Mouse (Mus musculus) forebrain, postnatal 0 days (tissue): ENCODE measurements around the gene Ndufv2. TPM values are rescaled to one million over a fixed set of nuclear protein-coding genes. Genes with fewer than 3 reads are reported as not detected.

Experiments used
- ATAC-seq: fragments of 200-750 bp; cut with Nextera tagmentation; 2 replicates; pipeline ENCODE4 v1.8.0; 2017; ENCODE audit warnings: mild to moderate bottlenecking, moderate library complexity
- DNase-seq: peaks from one replicate; pipeline ENCODE4 v3.0.0-alpha.2; 2015
- H3K27ac ChIP-seq: fragments of 300-500 bp; sonication (generic); 2 replicates; pipeline ENCODE4 v1.5.1; 2014; ENCODE audit warnings: low read depth, mild to moderate bottlenecking, antibody characterized with exemption, low read length, moderate library complexity, mixed read lengths
- H3K27me3 ChIP-seq: fragments of 300-500 bp; sonication (generic); 2 replicates; pipeline ENCODE4 v1.6.1; 2014; ENCODE audit warnings: mild to moderate bottlenecking, low read length, mixed read lengths; ENCODE audit not compliant: insufficient read depth
- H3K36me3 ChIP-seq: fragments of 300-500 bp; sonication (generic); 2 replicates; pipeline ENCODE4 v1.6.1; 2014; ENCODE audit warnings: mild to moderate bottlenecking, moderate library complexity; ENCODE audit not compliant: insufficient read depth
- H3K4me1 ChIP-seq: fragments of 300-500 bp; sonication (generic); 2 replicates; pipeline ENCODE4 v1.6.1; 2014; ENCODE audit warnings: antibody characterized with exemption; ENCODE audit not compliant: insufficient read depth
- H3K4me2 ChIP-seq: fragments of 300-500 bp; sonication (generic); 2 replicates; pipeline ENCODE4 v1.6.1; 2014; ENCODE audit warnings: low read depth, mild to moderate bottlenecking, moderate library complexity
- H3K4me3 ChIP-seq: fragments of 300-500 bp; sonication (generic); 2 replicates; pipeline ENCODE4 v1.5.1; 2014; ENCODE audit warnings: low read depth, low read length, mixed read lengths
- H3K9ac ChIP-seq: fragments of 300-500 bp; sonication (generic); 2 replicates; pipeline ENCODE4 v1.6.1; 2014; ENCODE audit warnings: mild to moderate bottlenecking
- H3K9me3 ChIP-seq: fragments of 300-500 bp; sonication (generic); 2 replicates; pipeline ENCODE4 v1.6.1; 2016; ENCODE audit warnings: low read length
- CTCF ChIP-seq: sonication (generic); IDR thresholded peaks from 2 replicates; pipeline ENCODE4 v1.5.1; 2016; ENCODE audit warnings: antibody characterized with exemption, control low read depth, low read depth
- whole genome bisulfite sequencing: fragments of 180-500 bp; shearing (Covaris S2); extraction: QIAGEN DNeasy Blood & Tissue Kit; methylation state at CpG from one replicate; pipeline ENCODE4 v1.1.7; 2014; 5-methylcytosine and 5-hydroxymethylcytosine counted together
- polyA plus RNA-seq: library from polyadenylated mRNA; unstranded; fragments of >200 nt; fragmentation: Nextera tagmentation; extraction: Ambion mirVana; gene quantifications from 2 replicates; pipeline ENCODE4 v1.2.1, GENCODE M21; 2015
- total RNA-seq: library from RNA; depleted of rRNA; stranded (reverse); fragments of >200 nt; gene quantifications from 2 replicates; pipeline ENCODE4 v1.2.3, GENCODE M21; 2014

The Ndufv2 gene
- total and polyA plus RNA-seq, 2 experiments from 2014 or later: 143 to 432 TPM

GRCm38 (mm10) chr17:66106601-66107267, 5.4 kb upstream of the Ndufv2 start:
- no peak overlapping the region for H3K4me2 ChIP-seq

DNA sequence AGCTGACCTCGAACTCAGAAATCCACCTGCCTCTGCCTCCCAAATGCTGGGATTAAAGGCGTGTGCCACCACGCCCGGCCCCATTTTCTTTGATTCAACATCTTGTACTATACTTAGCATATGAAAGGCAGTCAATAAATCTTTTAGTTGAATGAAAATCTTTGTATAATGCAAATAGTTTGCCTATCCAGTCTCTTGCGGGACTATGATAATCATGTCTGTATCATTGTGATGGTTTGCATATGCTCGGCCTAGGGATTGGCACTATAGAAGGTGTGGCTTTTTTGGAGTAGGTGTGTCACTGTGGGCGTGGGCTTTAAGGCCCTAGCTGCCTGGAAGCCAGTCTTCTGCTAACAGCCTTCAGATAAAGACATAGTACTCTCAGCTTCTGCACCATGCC, 2.7 kb upstream of the Ndufv2 start:
- no peaks in the 10 kb centered on the region for H3K9me3 ChIP-seq
- DNase-seq (no peak), ATAC-seq (no peak)
- WGBS: 84% methylated on average over 7 of the region's 7 CpGs
- TF ChIP-seq CTCF: no peak
- H3K4me3 ChIP-seq: no peak overlapping the region
- peaks cover 4% of the 10 kb centered on the region; the same call in 1 of the 2 replicates for H3K4me1 ChIP-seq
- H3K9ac ChIP-seq: no peak overlapping the region
- no peak overlapping the region for H3K27ac ChIP-seq
- no peaks in the 10 kb centered on the region for H3K36me3 ChIP-seq
- H3K4me2 ChIP-seq: no peak overlapping the region
- H3K27me3 ChIP-seq: no peaks in the 10 kb centered on the region

More at GRCm38 (mm10) chr17:66106601-66107267, 5.4 kb upstream of the Ndufv2 start:
- WGBS: 53% methylated on average over 10 of the region's 10 CpGs
- DNase-seq (peak; percentile 74), ATAC-seq (no peak)
- Histone ChIP-seq H3K9me3 (no peaks in the 10 kb centered on the region), H3K27me3 (no peaks in the 10 kb centered on the region), H3K4me3 (no peak overlapping the region), H3K27ac (no peak overlapping the region), H3K36me3 (no peaks in the 10 kb centered on the region), H3K4me1 (no peaks in the 10 kb centered on the region), H3K9ac (no peak overlapping the region)
- peak; percentile 78 for TF ChIP-seq CTCF

DNA sequence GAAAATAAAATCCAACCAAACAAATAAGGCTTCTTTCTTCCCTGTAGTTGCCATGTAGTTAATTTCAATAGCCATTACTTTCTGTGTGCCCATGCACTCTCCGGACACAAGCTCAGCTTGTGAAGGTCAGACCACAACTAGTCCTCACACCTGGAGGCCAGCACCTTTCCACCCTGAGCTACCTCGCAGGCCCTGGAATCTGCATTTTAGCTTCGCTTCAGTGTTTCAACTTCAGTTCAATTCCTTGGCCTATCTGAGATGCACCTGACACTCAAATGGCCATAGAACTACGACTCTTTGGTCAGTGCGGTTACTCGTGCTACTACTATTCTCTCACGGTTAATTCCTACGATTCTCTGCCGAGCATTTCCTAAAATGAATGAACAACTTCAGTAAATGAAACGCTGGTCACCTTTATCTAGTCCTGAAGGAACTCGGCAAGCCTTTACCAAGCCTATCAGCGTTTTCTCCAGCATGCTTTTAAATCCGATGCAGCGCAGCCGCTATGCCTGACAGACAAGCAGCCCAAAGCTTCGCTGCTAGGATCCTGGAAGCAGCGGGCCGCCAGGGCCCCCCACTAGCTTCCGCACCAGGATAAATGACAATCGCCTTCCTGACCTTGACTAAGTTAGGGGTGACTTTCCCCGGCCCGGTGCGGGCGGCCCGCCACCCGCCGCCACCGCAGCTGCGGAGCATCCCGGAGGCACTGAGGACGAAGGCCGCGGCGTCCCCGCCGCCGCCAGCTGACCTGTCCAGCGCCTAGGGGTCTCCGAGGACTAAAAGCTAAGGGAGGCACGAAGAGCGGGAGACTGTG, 586 bp downstream of the Ndufv2 start:
- WGBS: 2% methylated on average over 40 of the region's 41 CpGs
- no peak for DNase-seq
- Histone ChIP-seq H3K27ac (peak overlapping the region; percentile 92), H3K9me3 (no peaks in the 10 kb centered on the region), H3K4me2 (peak overlapping the region; percentile 91), H3K4me1 (peaks cover 4% of the 10 kb centered on the region; the same call in 1 of the 2 replicates), H3K36me3 (no peaks in the 10 kb centered on the region), H3K9ac (peak overlapping the region; percentile 97), H3K27me3 (no peaks in the 10 kb centered on the region), H3K4me3 (peak overlapping the region; percentile 79)
- no peak for TF ChIP-seq CTCF
- ATAC-seq: peak; percentile 38

DNA sequence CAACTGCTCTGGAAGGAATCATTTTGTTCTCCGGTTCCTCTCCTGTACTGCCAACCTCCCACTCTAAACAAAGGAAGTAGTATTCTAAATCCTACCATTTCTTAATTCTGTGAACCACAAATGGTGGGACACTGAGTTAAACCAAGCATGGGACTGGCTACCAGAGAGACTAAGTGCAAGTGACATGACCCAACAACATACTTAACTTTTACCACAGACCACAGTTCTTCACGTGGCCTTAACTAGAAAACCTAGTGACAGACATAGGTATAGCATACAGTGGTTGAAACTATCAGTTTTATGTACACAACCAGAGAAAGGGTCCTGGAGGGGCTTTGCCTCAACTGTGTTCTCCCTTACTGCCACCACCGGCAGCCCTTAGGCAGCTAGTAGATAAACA, 8.7 kb downstream of the Ndufv2 start:
- H3K4me2 ChIP-seq: no peak overlapping the region
- H3K27ac ChIP-seq: no peak overlapping the region
- H3K27me3 ChIP-seq: no peaks in the 10 kb centered on the region
- 83% methylated on average over 3 of the region's 3 CpGs for WGBS
- ATAC-seq (no peak), DNase-seq (no peak)
- TF ChIP-seq CTCF: no peak
- no peak overlapping the region for H3K4me3 ChIP-seq
- 0 out of 2 replicates have a peak, but pooled peaks cover 7% of the 10 kb centered on the region for H3K36me3 ChIP-seq
- H3K9me3 ChIP-seq: no peaks in the 10 kb centered on the region
- no peaks in the 10 kb centered on the region for H3K4me1 ChIP-seq
- H3K9ac ChIP-seq: no peak overlapping the region

- Histone ChIP-seq H3K4me3 (no peak overlapping the region), H3K27ac (no peak overlapping the region), H3K9me3 (no peaks in the 10 kb centered on the region), H3K9ac (no peak overlapping the region), H3K4me1 (no peaks in the 10 kb centered on the region), H3K27me3 (no peaks in the 10 kb centered on the region), H3K36me3 (peaks cover 10% of the 10 kb centered on the region; the same call in 1 of the 2 replicates), H3K4me2 (no peak overlapping the region)
- WGBS: 97% methylated on average over 2 of the region's 2 CpGs
- no peak for DNase-seq
- ATAC-seq: no peak
- no peak for TF ChIP-seq CTCF
Observed at GRCm38 (mm10) chr17:66092065-66092464, 9.3 kb downstream of the Ndufv2 start.

GRCm38 (mm10) chr17:66091392-66091791, 10.0 kb downstream of the Ndufv2 start:
- Histone ChIP-seq H3K4me3 (no peak overlapping the region), H3K9me3 (no peaks in the 10 kb centered on the region), H3K4me1 (no peaks in the 10 kb centered on the region), H3K4me2 (no peak overlapping the region), H3K27me3 (no peaks in the 10 kb centered on the region), H3K9ac (no peak overlapping the region), H3K27ac (no peak overlapping the region), H3K36me3 (peaks cover 16% of the 10 kb centered on the region; the same call in 1 of the 2 replicates)
- ATAC-seq (no peak), DNase-seq (no peak)
- 84% methylated on average over 2 of the region's 2 CpGs for WGBS
- no peak for TF ChIP-seq CTCF

DNA sequence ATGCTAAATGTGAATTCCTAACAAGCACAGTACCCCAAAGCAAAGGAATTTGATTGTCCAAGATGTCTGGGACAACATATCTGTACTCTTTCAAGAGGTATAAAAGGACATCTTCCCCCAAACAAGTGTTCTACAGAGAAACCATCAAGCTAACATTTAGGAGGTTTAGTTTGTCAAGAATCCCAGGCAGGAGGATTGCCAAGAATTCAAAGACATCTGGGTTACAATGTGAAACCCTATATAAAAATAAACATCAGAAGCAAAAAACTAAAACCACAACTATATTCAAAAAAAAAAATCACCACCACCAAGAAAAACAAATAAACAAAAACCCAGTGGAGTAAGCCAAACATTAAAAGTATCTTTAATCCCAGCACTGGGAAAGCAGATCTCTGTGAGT, 11.1 kb downstream of the Ndufv2 start:
- H3K9me3 ChIP-seq: no peaks in the 10 kb centered on the region
- no peak overlapping the region for H3K4me2 ChIP-seq
- H3K9ac ChIP-seq: no peak overlapping the region
- no peaks in the 10 kb centered on the region for H3K4me1 ChIP-seq
- ATAC-seq (no peak), DNase-seq (no peak)
- H3K4me3 ChIP-seq: no peak overlapping the region
- H3K27me3 ChIP-seq: no peaks in the 10 kb centered on the region
- no peak overlapping the region for H3K27ac ChIP-seq
- H3K36me3 ChIP-seq: peaks cover 22% of the 10 kb centered on the region
- no peak for TF ChIP-seq CTCF
